Mouse (Mus musculus) lung, adult 2 months (tissue): ENCODE results near the gene Il18rap.

Experiments
- CTCF ChIP-seq: fragments of 200-500 bp; IDR thresholded peaks from 2 replicates; pipeline ENCODE4 v1.5.1; 2011; ENCODE audit warnings: mild to moderate bottlenecking, low read length, control low read depth; ENCODE audit not compliant: insufficient read depth
- POLR2A ChIP-seq: fragments of 200-500 bp; IDR thresholded peaks from 2 replicates; pipeline ENCODE4 v1.6.1; 2011; ENCODE audit warnings: low read depth, mild to moderate bottlenecking, control low read depth, low read length, borderline replicate concordance; ENCODE audit errors: extremely low read depth

DNA sequence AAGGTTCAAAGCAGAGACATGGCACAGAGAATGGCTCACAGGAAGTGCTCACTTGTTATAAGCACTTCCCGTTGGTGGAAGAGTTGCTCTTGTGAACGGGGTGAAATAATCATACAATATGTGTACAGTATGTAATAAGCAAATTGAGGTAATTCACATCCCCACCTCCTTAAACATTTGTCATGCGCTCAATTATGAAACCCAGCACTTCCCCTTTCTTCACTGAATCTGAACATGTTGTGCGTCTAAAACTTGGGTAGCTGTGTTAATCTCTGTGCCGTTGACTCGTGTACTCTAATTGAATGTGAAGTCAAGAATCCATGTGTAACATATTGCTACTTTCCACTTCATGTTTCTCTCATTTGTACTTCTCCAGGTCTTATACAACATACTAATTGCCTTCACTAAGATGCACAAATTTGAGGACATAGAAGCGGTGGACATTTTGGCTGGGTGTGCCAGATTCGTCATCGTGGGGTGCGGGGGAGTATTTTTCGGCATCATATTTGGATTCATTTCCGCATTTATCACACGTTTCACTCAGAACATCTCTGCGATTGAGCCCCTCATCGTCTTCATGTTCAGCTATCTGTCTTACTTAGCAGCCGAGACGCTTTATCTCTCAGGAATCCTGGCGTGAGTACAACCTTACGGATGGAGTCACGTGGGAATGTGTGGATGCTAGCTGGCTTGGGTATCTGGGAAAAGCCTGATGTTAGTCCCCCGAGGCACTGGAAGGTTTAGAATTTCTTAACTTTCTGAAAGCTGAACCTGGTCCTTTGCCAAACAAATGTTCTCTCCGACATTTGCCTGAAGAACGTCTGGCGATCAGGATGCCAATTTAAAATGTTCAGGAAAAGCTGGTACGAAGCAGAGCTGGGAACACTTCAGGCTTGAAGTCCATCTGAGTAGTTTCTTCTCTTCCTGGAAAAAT, 85.5 kb downstream of the Il18rap start:
- no peak for TF ChIP-seq CTCF
- TF ChIP-seq POLR2A: no peak
